Mouse (Mus musculus) hindbrain, embryonic 14.5 days (tissue): Measurements from ENCODE around the gene Rftn1. TPM values are rescaled to one million over a fixed set of nuclear protein-coding genes. Genes with fewer than 3 reads are reported as not detected.

Source experiments
- ATAC-seq: fragments of 200-750 bp; cut with Nextera tagmentation; 2 replicates; pipeline ENCODE4 v1.8.0; 2017; ENCODE audit warnings: moderate number of reproducible peaks, mild to moderate bottlenecking, moderate TSS enrichment, moderate library complexity; ENCODE audit not compliant: low FRiP score
- DNase-seq: peaks from one replicate; pipeline ENCODE4 v3.0.0-alpha.2; 2015; ENCODE audit warnings: low spot score
- H3K27ac ChIP-seq: fragments of 300-500 bp; sonication (generic); 2 replicates; pipeline ENCODE4 v1.5.1; 2014; ENCODE audit warnings: mild to moderate bottlenecking, moderate library complexity
- H3K27me3 ChIP-seq: fragments of 300-500 bp; sonication (generic); 2 replicates; pipeline ENCODE4 v1.6.1; 2014; ENCODE audit warnings: mild to moderate bottlenecking, low read length, mixed read lengths; ENCODE audit not compliant: control insufficient read depth, insufficient read depth
- H3K36me3 ChIP-seq: fragments of 300-500 bp; sonication (generic); replicated peaks from 2 replicates; pipeline ENCODE4 v1.6.1; 2014; ENCODE audit not compliant: control insufficient read depth, insufficient read depth
- H3K4me1 ChIP-seq: fragments of 300-500 bp; sonication (generic); replicated peaks from 2 replicates; pipeline ENCODE4 v1.6.1; 2014; ENCODE audit warnings: antibody characterized with exemption, low read length, mixed read lengths; ENCODE audit not compliant: control insufficient read depth, insufficient read depth
- H3K4me2 ChIP-seq: fragments of 300-500 bp; sonication (generic); replicated peaks from 2 replicates; pipeline ENCODE4 v1.6.1; 2014; ENCODE audit warnings: mild to moderate bottlenecking, moderate library complexity
- H3K4me3 ChIP-seq: fragments of 300-500 bp; sonication (generic); replicated peaks from 2 replicates; pipeline ENCODE4 v1.5.1; 2014; ENCODE audit warnings: mild to moderate bottlenecking, low read length
- H3K9ac ChIP-seq: fragments of 300-500 bp; sonication (generic); 2 replicates; pipeline ENCODE4 v1.6.1; 2014
- H3K9me3 ChIP-seq: fragments of 300-500 bp; sonication (generic); 2 replicates; pipeline ENCODE4 v1.6.1; 2016; ENCODE audit warnings: low read length; ENCODE audit not compliant: control insufficient read depth
- WGBS: fragments of 180-500 bp; shearing (Covaris S2); extraction: QIAGEN DNeasy Blood & Tissue Kit; methylation state at CpG from one replicate; pipeline ENCODE4 v1.1.7; 2014; 5-methylcytosine and 5-hydroxymethylcytosine counted together
- polyA plus RNA-seq: library from polyadenylated mRNA; unstranded; fragments of >200 nt; fragmentation: Nextera tagmentation; extraction: Ambion mirVana; gene quantifications from 2 replicates; pipeline ENCODE4 v1.2.1, GENCODE M21; 2014

Rftn1 gene
- polyA plus RNA-seq, 1 experiment from 2014 or later = 21.0 TPM

DNA sequence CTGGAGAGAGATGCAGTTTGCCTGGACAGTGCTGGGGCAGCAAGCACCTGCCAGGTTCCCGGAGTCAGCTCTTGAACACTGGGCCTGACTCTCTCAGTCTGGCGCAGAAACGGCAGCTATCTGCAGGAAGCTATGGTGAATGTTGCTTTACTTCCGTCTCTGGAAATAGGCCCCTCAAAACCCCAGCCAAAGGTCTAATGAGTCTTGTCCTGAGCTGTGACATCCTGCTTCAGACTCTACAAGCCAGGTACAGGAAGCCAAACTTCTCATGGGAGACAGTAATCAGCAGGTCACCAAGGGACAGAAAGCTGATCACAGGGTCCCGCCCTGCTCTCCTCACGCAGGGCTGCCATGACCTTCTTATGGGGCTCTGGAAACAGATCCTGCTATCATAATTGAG is 203.4 kb downstream of the Rftn1 start:
- ATAC-seq (no peak), DNase-seq (no peak)
- Histone ChIP-seq H3K4me1 (no peaks in the 10 kb centered on the region), H3K27ac (no peak overlapping the region), H3K4me2 (no peak overlapping the region), H3K4me3 (no peak overlapping the region), H3K9me3 (no peaks in the 10 kb centered on the region), H3K36me3 (no peaks in the 10 kb centered on the region), H3K27me3 (no peaks in the 10 kb centered on the region), H3K9ac (no peak overlapping the region)
- 94% methylated on average over 6 of the region's 6 CpGs for WGBS

- 86% methylated on average over 5 of the region's 5 CpGs for WGBS
- H3K27ac ChIP-seq = no peak overlapping the region
- ATAC-seq (no peak), DNase-seq (no peak)
- no peaks in the 10 kb centered on the region for H3K27me3 ChIP-seq
- no peak overlapping the region for H3K4me3 ChIP-seq
- no peaks in the 10 kb centered on the region for H3K4me1 ChIP-seq
- no peak overlapping the region for H3K9ac ChIP-seq
- no peaks in the 10 kb centered on the region for H3K36me3 ChIP-seq
- H3K9me3 ChIP-seq = peaks cover 7% of the 10 kb centered on the region; the same call in 1 of the 2 replicates
- no peak overlapping the region for H3K4me2 ChIP-seq
These were observed 207.0 kb downstream of the Rftn1 start for GRCm38 (mm10) chr17:49983478-49983877.

DNA sequence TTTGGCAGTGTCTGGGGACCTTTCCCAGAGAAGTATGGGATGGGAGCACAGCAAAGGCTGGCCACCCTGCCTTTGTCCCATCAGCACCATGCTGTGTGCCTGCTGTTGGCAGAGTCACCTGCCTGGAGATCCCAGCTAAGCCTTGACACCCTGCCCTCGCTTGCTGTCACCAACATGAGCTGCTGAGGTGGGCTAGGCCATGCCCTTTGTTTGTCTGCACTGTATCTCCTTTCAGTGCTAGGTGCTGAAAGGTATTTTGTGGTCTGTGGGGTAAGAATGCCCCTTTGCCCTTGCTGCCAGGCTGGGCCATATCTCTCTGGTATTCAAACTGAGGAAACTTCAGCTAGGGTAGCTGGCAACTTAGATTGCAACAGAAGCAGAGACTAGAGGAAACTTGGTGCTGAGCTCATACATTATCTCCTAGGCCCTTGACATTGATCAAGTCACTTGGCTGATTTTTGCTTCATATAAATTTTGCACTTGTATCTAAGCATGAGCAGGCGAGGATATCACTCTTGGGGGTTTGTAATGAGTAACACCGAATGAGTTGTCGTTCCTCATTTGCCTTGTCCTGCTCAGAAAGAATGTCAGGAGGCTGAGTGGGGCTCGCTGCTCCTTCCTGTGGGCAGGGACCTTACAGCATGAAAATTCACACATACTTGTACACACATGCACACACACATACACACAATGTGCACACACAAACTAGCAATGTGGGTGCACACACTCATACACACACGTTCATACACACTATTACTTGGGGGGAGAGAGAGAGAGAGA is 207.7 kb downstream of the Rftn1 start:
- DNase-seq (no peak), ATAC-seq (no peak)
- Histone ChIP-seq H3K27me3 (no peaks in the 10 kb centered on the region), H3K4me1 (no peaks in the 10 kb centered on the region), H3K9me3 (peaks cover 7% of the 10 kb centered on the region; the same call in 1 of the 2 replicates), H3K9ac (no peak overlapping the region), H3K4me3 (no peak overlapping the region), H3K36me3 (no peaks in the 10 kb centered on the region), H3K4me2 (no peak overlapping the region), H3K27ac (no peak overlapping the region)
- 73% methylated on average over 6 of the region's 6 CpGs for WGBS

DNA sequence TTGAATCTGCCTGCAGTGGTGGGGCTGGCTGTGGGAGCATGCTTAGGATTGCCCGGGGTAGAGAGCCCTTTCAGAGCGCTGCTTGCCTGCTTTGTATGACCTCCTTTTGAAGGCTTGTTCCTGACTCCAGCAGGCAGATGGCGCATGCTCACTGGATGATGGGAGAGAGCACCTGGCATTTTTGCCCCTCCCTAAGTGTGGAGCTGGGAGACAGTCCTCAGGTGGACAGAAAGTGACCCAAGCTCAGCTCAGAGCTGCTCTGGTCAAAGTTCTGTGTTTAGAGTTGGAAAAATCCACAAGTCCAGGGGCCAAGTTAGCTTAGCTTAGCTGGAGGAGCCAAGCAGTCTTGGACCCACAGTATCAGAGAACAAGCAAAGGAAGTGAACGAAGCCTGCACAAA is 208.9 kb downstream of the Rftn1 start:
- Histone ChIP-seq H3K36me3 (no peaks in the 10 kb centered on the region), H3K4me2 (no peak overlapping the region), H3K4me1 (0 out of 2 replicates have a peak, but pooled peaks cover 9% of the 10 kb centered on the region), H3K9me3 (peaks cover 7% of the 10 kb centered on the region; the same call in 1 of the 2 replicates), H3K9ac (no peak overlapping the region), H3K27ac (no peak overlapping the region), H3K27me3 (no peaks in the 10 kb centered on the region), H3K4me3 (no peak overlapping the region)
- WGBS = 85% methylated on average over 4 of the region's 4 CpGs
- no peak for DNase-seq
- 0 out of 2 replicates have a peak, but pooled peaks have one; percentile 12 for ATAC-seq

GRCm38 (mm10) chr17:49979761-49980285 is 210.7 kb downstream of the Rftn1 start:
- Histone ChIP-seq H3K27ac (no peak overlapping the region), H3K4me2 (no peak overlapping the region), H3K9ac (no peak overlapping the region), H3K4me1 (0 out of 2 replicates have a peak, but pooled peaks cover 9% of the 10 kb centered on the region), H3K36me3 (no peaks in the 10 kb centered on the region), H3K9me3 (peaks cover 7% of the 10 kb centered on the region; the same call in 1 of the 2 replicates), H3K27me3 (no peaks in the 10 kb centered on the region), H3K4me3 (no peak overlapping the region)
- 95% methylated on average over 4 of the region's 4 CpGs for WGBS
- ATAC-seq (no peak), DNase-seq (no peak)

- ATAC-seq = no peak
- Histone ChIP-seq H3K9ac (no peak overlapping the region), H3K27me3 (no peaks in the 10 kb centered on the region), H3K4me2 (no peak overlapping the region), H3K4me3 (no peak overlapping the region), H3K27ac (peak overlapping the region; percentile 63; the same call in 1 of the 2 replicates), H3K36me3 (no peaks in the 10 kb centered on the region), H3K9me3 (peaks cover 7% of the 10 kb centered on the region; the same call in 1 of the 2 replicates), H3K4me1 (0 out of 2 replicates have a peak, but pooled peaks cover 9% of the 10 kb centered on the region)
- no peak for DNase-seq
- 63% methylated on average over 3 of the region's 3 CpGs for WGBS
These were observed 213.1 kb downstream of the Rftn1 start for GRCm38 (mm10) chr17:49977424-49977790.

DNA sequence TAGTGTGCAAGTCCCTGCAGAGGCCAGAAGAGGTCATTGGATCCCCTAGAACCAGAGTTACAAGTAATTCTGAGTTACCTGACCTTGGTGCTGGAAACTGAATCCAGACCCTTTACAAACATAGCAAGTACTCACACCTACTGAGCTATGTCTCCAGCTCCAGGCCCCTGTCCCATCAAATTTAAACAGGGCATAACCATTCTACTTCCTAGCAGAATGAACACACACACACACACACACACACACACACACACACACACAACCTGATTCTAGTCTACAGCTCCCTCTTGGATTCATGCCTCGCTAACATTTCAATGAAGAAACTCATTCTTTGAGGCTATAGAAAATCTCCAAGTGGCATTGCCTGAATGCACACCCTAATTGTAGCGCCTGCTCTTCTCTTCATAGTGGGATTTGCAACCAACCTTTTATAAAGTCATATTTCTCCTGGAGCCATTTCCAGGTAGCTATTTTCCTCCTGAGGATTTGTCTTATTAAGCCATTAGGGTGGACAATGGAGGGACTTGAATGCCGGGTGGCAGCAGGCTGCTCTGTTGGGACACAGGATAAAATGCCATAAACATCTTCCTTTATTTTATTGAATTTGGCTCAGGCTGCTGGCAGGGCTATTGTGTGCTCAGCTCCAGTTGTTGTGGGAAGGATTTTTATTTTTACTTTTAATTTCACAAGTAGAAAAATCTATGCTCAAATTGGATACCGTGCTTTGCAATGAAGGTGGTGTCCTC is 213.6 kb downstream of the Rftn1 start:
- Histone ChIP-seq H3K4me2 (no peak overlapping the region), H3K4me3 (no peak overlapping the region), H3K27ac (peak overlapping the region; percentile 63; the same call in 1 of the 2 replicates), H3K27me3 (no peaks in the 10 kb centered on the region), H3K9me3 (peaks cover 7% of the 10 kb centered on the region; the same call in 1 of the 2 replicates), H3K9ac (no peak overlapping the region), H3K36me3 (no peaks in the 10 kb centered on the region), H3K4me1 (0 out of 2 replicates have a peak, but pooled peaks cover 9% of the 10 kb centered on the region)
- DNase-seq (no peak), ATAC-seq (0 out of 2 replicates have a peak, but pooled peaks have one; percentile 24)
- 58% methylated on average over 4 of the region's 4 CpGs for WGBS

DNA sequence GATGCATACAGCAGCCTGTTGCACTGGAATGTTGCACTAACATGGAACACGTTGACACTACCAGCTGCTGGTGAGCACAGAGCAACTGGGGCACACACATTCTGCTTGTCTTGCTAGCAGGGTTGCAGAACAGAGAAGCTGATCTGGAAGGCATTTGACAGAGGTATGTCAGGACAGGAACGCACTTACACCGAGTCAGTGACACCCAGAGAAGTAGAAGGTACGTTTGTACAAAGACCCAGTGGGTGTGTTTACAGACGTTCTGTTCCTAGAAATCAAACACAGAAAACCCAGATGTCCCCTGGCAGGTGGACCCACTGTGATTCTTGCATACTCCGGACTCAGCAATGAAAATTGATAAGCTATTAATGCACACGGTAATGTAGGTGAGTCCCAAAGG is 215.0 kb downstream of the Rftn1 start:
- H3K36me3 ChIP-seq = no peaks in the 10 kb centered on the region
- H3K9ac ChIP-seq = no peak overlapping the region
- 59% methylated on average over 7 of the region's 7 CpGs for whole genome bisulfite sequencing
- no peak overlapping the region for H3K4me3 ChIP-seq
- ATAC-seq (no peak), DNase-seq (no peak)
- 0 out of 2 replicates have a peak, but pooled peaks cover 9% of the 10 kb centered on the region for H3K4me1 ChIP-seq
- H3K9me3 ChIP-seq = peaks cover 7% of the 10 kb centered on the region; the same call in 1 of the 2 replicates
- no peak overlapping the region for H3K4me2 ChIP-seq
- no peak overlapping the region for H3K27ac ChIP-seq
- H3K27me3 ChIP-seq = no peaks in the 10 kb centered on the region

- Histone ChIP-seq H3K27me3 (no peaks in the 10 kb centered on the region), H3K27ac (no peak overlapping the region), H3K4me3 (no peak overlapping the region), H3K36me3 (no peaks in the 10 kb centered on the region), H3K9me3 (peaks cover 7% of the 10 kb centered on the region), H3K4me1 (0 out of 2 replicates have a peak, but pooled peaks cover 9% of the 10 kb centered on the region), H3K4me2 (no peak overlapping the region), H3K9ac (no peak overlapping the region)
- DNase-seq (no peak), ATAC-seq (no peak)
- 91% methylated on average over 6 of the region's 6 CpGs for WGBS
These were observed 215.5 kb downstream of the Rftn1 start for GRCm38 (mm10) chr17:49974996-49975395.
